Mouse (Mus musculus) small intestine, adult 2 months (tissue): Measurements from ENCODE around the gene Phlpp2. TPM values are rescaled to one million over a fixed set of nuclear protein-coding genes. Genes with fewer than 3 reads are reported as not detected.

Experiments used
- H3K27ac ChIP-seq: fragments of 200-500 bp; 2 replicates; pipeline ENCODE4 v1.5.1; 2012; ENCODE audit warnings: low read depth, low read length, control low read depth, inconsistent platforms; ENCODE audit not compliant: insufficient read depth
- H3K27me3 ChIP-seq: fragments of 200-500 bp; 2 replicates; pipeline ENCODE4 v1.6.1; 2012; ENCODE audit warnings: mild to moderate bottlenecking, moderate library complexity, low read length, inconsistent platforms; ENCODE audit not compliant: control insufficient read depth, insufficient read depth
- H3K36me3 ChIP-seq: fragments of 200-500 bp; 2 replicates; pipeline ENCODE4 v1.6.1; 2012; ENCODE audit warnings: mild to moderate bottlenecking, low read length, control low read depth, inconsistent platforms; ENCODE audit not compliant: control insufficient read depth, insufficient read depth
- H3K4me1 ChIP-seq: fragments of 200-500 bp; 2 replicates; pipeline ENCODE4 v1.6.1; 2012; ENCODE audit warnings: low read length, inconsistent platforms, mixed read lengths; ENCODE audit not compliant: control insufficient read depth, insufficient read depth, insufficient read length
- H3K4me3 ChIP-seq: fragments of 200-500 bp; 2 replicates; pipeline ENCODE4 v1.5.1; 2012; ENCODE audit warnings: low read depth, mild to moderate bottlenecking, control low read depth, inconsistent platforms, low read length, moderate library complexity
- CTCF ChIP-seq: fragments of 200-500 bp; IDR thresholded peaks from 2 replicates; pipeline ENCODE4 v1.5.1; 2012; ENCODE audit warnings: low read depth, mild to moderate bottlenecking, control low read depth, inconsistent platforms, low read length, moderate library complexity, mixed read lengths; ENCODE audit not compliant: insufficient replicate concordance, insufficient read length; ENCODE audit errors: extremely low read depth
- POLR2A ChIP-seq: fragments of 200-500 bp; IDR thresholded peaks from 2 replicates; pipeline ENCODE4 v1.6.1; 2012; ENCODE audit warnings: low read depth, mild to moderate bottlenecking, control low read depth, inconsistent platforms, low read length, moderate library complexity
- WGBS: fragments of 180-500 bp; shearing (Covaris S2); methylation state at CpG from one replicate; pipeline ENCODE4 v1.1.7; 2018; 5-methylcytosine and 5-hydroxymethylcytosine counted together
- polyA plus RNA-seq: library from polyadenylated mRNA; depleted of rRNA; stranded (reverse); fragments of >200 nt; gene quantifications from 2 replicates; pipeline ENCODE4 v1.2.3, GENCODE M21; 2012; rRNA removed

Gene Phlpp2
- polyA plus RNA-seq, result 6.0 and 25.0 TPM in 2 replicates

DNA sequence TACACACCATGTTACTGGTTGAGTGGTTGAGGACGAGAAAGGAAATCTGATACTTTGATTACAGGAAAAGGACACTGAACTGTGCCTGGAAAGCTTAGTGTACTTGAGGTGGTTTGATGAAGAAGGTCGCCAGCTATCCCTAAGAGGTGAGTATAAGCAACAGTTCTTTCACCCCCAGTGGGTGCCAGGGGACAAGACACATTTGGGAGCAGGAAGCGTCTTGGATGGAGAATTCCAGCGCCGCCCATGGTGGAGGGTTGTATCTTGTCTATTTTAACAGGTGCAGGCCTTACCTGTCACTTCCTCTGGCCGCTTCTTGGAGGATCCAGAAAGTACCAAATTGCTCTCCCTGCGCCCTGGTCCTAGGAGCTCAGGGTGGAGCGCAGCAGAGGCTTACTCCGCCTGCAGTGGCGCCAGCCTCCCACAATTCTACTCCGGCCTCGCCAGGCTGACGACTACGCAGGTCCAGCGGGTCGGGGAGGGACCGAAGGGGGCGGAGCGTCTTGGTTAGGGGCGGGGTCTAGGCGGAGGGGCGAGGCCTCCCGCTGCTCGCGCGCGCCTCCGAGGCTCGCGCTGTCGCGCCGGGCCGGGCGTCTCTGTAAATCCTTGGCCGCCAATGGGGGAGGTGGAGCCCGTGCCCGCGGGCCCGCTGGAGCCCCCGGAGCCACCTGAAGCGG, at the start of gene Phlpp2:
Gene Phlpp2, plus strand, starts transcription at position 540 of the 677 bp plus-strand sequence.
- peak within 1 kb of the TSS; percentile 76 for H3K4me3 ChIP-seq
- H3K27ac ChIP-seq, result peak within 1 kb of the TSS; percentile 82
- WGBS, result 1% methylated on average over 42 of the region's 42 CpGs
- no peaks in the 10 kb centered on the region for H3K36me3 ChIP-seq
- TF ChIP-seq CTCF (peak; percentile 23; the same call in 1 of the 2 replicates), POLR2A (peak; percentile 93)
- peaks cover 9% of the 10 kb centered on the region; the same call in 1 of the 2 replicates for H3K4me1 ChIP-seq
- no peaks in the 10 kb centered on the region for H3K27me3 ChIP-seq

DNA sequence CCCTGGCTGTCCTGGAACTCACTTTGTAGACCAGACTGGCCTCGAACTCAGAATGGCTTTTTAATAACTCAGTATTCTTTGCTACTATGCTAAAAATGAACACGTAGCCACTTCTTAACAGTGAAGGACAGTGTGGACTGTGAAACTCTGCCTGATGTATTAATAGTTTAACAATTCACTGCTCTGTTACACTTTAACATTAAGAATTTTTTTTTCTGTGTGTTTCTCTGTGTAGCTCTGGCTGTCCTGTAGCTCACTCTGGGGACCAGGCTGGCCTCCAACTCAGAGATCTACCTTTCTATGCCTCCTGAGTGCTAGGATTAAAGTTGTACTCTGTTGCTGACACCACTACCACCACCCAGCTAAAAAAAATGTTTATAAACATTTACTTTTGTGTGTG, 44.8 kb upstream of the Phlpp2 start:
- 91% methylated on average over 2 of the region's 2 CpGs for WGBS
- H3K36me3 ChIP-seq, result peaks cover 15% of the 10 kb centered on the region
- no peak overlapping the region for H3K4me3 ChIP-seq
- TF ChIP-seq POLR2A (no peak), CTCF (no peak)
- no peak overlapping the region for H3K27ac ChIP-seq
- no peaks in the 10 kb centered on the region for H3K4me1 ChIP-seq
- H3K27me3 ChIP-seq, result no peaks in the 10 kb centered on the region

DNA sequence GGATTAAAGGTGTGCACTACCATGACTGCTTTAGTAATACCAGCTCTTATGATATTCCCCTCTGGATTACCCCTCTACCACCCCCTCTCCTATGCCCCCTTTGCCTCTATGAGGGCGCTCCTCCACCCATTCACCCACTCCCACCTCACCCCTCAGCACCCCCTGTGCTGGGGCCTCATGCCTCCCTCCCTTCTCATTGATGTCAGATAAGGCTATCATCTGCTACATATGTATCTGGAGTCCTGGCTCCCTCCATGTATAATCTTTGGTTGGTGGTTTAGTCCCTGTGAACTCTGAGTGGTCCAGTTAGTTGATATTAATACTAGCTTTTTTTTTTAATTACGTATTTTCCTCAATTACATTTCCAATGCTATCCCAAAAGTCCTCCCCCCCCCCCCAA, 28.5 kb upstream of the Phlpp2 start:
- WGBS, result 95% methylated on average over 2 of the region's 2 CpGs
- Histone ChIP-seq H3K36me3 (peaks cover 42% of the 10 kb centered on the region), H3K27ac (no peak overlapping the region), H3K4me3 (no peak overlapping the region), H3K27me3 (no peaks in the 10 kb centered on the region), H3K4me1 (no peaks in the 10 kb centered on the region)
- no peak for TF ChIP-seq CTCF
- TF ChIP-seq POLR2A, result no peak

DNA sequence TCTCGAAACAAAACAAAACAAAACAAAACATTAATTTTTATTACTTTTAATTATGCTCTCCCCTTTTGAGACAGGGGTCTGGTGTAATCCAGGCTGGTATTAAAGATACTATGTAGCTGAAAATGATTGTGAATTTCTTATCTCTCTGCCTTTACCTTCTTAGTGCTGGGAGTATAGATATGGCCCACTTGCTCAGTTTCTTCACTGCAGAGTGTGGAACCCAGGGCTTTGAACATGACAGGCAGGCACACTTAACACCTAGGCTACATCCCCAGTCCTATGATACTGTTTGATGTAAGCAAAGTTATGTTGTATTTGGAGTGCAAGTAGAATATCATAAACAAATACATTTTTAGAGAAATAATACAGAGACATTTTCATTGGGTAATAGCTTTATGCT, 25.9 kb upstream of the Phlpp2 start:
- Histone ChIP-seq H3K4me1 (no peaks in the 10 kb centered on the region), H3K4me3 (no peak overlapping the region)
- WGBS, result 100% methylated on average over 1 of the region's 1 CpGs

DNA sequence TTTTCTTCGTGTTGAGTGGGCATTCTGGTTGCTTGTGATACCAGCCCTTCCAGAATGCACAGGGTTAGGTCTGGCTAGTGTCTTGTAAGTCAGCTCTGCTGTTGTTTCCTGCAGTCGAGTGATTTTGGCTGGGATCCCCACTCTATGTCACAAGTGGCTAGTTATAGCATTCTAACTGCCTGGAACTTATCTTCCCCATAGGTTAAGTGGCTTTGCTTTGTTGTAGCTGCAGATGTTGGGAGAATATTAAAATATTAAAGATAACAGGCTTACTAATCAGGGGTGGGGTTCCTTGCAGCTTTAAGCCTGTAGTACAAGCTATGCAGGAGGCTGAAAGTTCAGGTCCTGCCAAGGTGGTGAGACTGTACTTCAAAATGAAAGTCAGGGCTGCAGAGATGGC, 20.5 kb upstream of the Phlpp2 start:
- 34% methylated on average over 2 of the region's 2 CpGs for WGBS
- H3K36me3 ChIP-seq, result peaks cover 52% of the 10 kb centered on the region

More for the DNA sequence above, 25.9 kb upstream of the Phlpp2 start:
- TF ChIP-seq POLR2A, result no peak
- no peak for TF ChIP-seq CTCF
- Histone ChIP-seq H3K27me3 (no peaks in the 10 kb centered on the region), H3K27ac (no peak overlapping the region), H3K36me3 (peaks cover 43% of the 10 kb centered on the region)

DNA sequence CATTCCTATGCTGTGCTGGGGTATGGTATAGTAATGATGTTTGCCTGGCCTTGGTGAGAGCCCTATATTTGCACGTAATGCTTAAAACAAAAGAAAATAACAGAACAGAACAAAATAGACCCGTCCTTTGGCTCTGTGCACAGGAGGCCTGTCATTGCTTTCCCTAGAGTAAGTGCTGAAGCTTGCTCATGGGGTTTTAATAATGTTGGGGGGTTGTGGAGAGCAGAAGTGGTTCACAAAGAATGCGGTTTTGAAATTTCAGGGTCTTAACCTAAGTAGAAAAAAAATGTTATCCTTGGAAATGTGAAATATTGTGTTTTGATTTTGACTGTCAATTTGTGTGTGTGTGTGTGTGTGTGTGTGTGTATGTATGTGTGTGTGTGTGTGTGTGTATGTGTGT, 19.4 kb upstream of the Phlpp2 start:
- Histone ChIP-seq H3K4me1 (no peaks in the 10 kb centered on the region), H3K36me3 (peaks cover 48% of the 10 kb centered on the region), H3K27ac (no peak overlapping the region), H3K27me3 (no peaks in the 10 kb centered on the region), H3K4me3 (no peak overlapping the region)
- TF ChIP-seq POLR2A (no peak), CTCF (no peak)
- WGBS, result 91% methylated on average over 3 of the region's 3 CpGs

More for the DNA sequence above, 20.5 kb upstream of the Phlpp2 start:
- Histone ChIP-seq H3K27me3 (no peaks in the 10 kb centered on the region), H3K27ac (no peak overlapping the region), H3K4me3 (no peak overlapping the region), H3K4me1 (no peaks in the 10 kb centered on the region)
- TF ChIP-seq CTCF (no peak), POLR2A (no peak)

DNA sequence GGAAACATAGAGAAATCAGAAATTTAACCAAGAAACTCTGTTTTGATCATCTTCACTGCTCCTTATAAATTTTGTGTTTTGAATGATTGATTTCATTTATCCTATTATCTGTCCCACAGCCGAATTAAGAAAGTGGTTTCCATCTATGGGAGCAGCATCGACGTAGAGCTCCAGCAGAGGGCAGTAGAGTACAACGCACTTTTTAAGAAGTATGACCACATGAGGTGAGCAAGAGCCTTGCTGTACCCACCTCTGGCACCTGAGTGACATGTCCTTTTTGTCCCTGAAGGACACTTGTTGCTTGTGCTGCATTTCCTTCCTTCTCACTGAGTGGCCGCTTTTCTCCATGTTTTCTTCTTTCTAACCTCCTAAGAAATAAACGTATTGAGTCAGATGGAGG, 14.9 kb upstream of the Phlpp2 start:
- peaks cover 58% of the 10 kb centered on the region for H3K36me3 ChIP-seq
- whole genome bisulfite sequencing, result 32% methylated on average over 6 of the region's 6 CpGs
- TF ChIP-seq POLR2A, result no peak
- TF ChIP-seq CTCF, result peak; percentile 78; the same call in 1 of the 2 replicates

More for the DNA sequence above, 14.9 kb upstream of the Phlpp2 start:
- H3K4me1 ChIP-seq, result peaks cover 2% of the 10 kb centered on the region; the same call in 1 of the 2 replicates
- H3K27ac ChIP-seq, result no peak overlapping the region
- no peaks in the 10 kb centered on the region for H3K27me3 ChIP-seq
- no peak overlapping the region for H3K4me3 ChIP-seq
